Mouse (Mus musculus) adrenal gland, postnatal 25 days (tissue): ENCODE results near the gene Grid1. TPM values are rescaled to one million over a fixed set of nuclear protein-coding genes. Genes with fewer than 3 reads are reported as not detected.

Source experiments
- DNase-seq: peaks from one replicate; pipeline ENCODE4 v3.0.0; 2021; ENCODE audit warnings: mixed read lengths
- total RNA-seq: library from RNA; stranded (reverse); gene quantifications from 2 replicates; pipeline ENCODE4 v1.2.3, GENCODE M21; 2021

Grid1 gene
- total RNA-seq, 1 experiment from 2014 or later = 0.73 TPM

- DNase-seq = no peak
Observed at GRCm38 (mm10) chr14:35219021-35219420, 399.1 kb downstream of the Grid1 start.

GRCm38 (mm10) chr14:35222196-35222595 lies 402.3 kb downstream of the Grid1 start:
- no peak for DNase-seq

GRCm38 (mm10) chr14:35227581-35227980 lies 407.7 kb downstream of the Grid1 start:
- DNase-seq = no peak

- no peak for DNase-seq
Observed at GRCm38 (mm10) chr14:35231384-35231783, 411.5 kb downstream of the Grid1 start.

GRCm38 (mm10) chr14:35242882-35243281 lies 423.0 kb downstream of the Grid1 start:
- no peak for DNase-seq

GRCm38 (mm10) chr14:35244776-35245548 lies 425.1 kb downstream of the Grid1 start:
- DNase-seq = no peak

- peak; percentile 17 for DNase-seq
Observed at GRCm38 (mm10) chr14:35250412-35250811, 430.5 kb downstream of the Grid1 start.

GRCm38 (mm10) chr14:35254477-35254876 lies 434.6 kb downstream of the Grid1 start:
- DNase-seq = no peak

GRCm38 (mm10) chr14:35270260-35270659 lies 450.4 kb downstream of the Grid1 start:
- DNase-seq = no peak

- no peak for DNase-seq
Observed at GRCm38 (mm10) chr14:35309201-35309600, 489.3 kb downstream of the Grid1 start.

GRCm38 (mm10) chr14:35313380-35314299 lies 493.7 kb downstream of the Grid1 start:
- peak; percentile 1 for DNase-seq

GRCm38 (mm10) chr14:35326306-35326705 lies 506.4 kb downstream of the Grid1 start:
- DNase-seq = no peak

- DNase-seq = no peak
Observed at GRCm38 (mm10) chr14:35336561-35336960, 516.7 kb downstream of the Grid1 start.

GRCm38 (mm10) chr14:35356011-35356410 lies 536.1 kb downstream of the Grid1 start:
- no peak for DNase-seq

GRCm38 (mm10) chr14:35356480-35357085 lies 536.7 kb downstream of the Grid1 start:
- no peak for DNase-seq

GRCm38 (mm10) chr14:35358136-35358821 lies 538.4 kb downstream of the Grid1 start:
- peak; percentile 19 for DNase-seq

GRCm38 (mm10) chr14:35365177-35365944 lies 545.5 kb downstream of the Grid1 start:
- no peak for DNase-seq

- DNase-seq = no peak
Observed at GRCm38 (mm10) chr14:35374374-35374773, 554.5 kb downstream of the Grid1 start.

- no peak for DNase-seq
Observed at GRCm38 (mm10) chr14:35393591-35393990, 573.7 kb downstream of the Grid1 start.

- no peak for DNase-seq
Observed at GRCm38 (mm10) chr14:35404249-35404908, 584.5 kb downstream of the Grid1 start.

- DNase-seq = no peak
Observed at GRCm38 (mm10) chr14:35430259-35430658, 610.4 kb downstream of the Grid1 start.
